Mouse (Mus musculus) cerebellum, adult 11 months (tissue): Measurements from ENCODE around the gene Rmi1.
"Not testable (repeated sequence)": the region's sequence is repeated elsewhere in the genome, so short reads cannot be mapped to it uniquely, and the experiment has no call there.

Experiments
- DNase-seq: peaks from one replicate; pipeline ENCODE4 v3.0.0; 2022

Rmi1 gene

GRCm38 (mm10) chr13:58402003-58402743, at the start of gene Rmi1:
Gene Rmi1, plus strand, starts transcription at chr13:58402248.
- peak; percentile 98 for DNase-seq

GRCm38 (mm10) chr13:58352996-58353395, 49.1 kb upstream of the Rmi1 start:
- no peak for DNase-seq

- DNase-seq: peak; percentile 55
Measured at GRCm38 (mm10) chr13:58358629-58359303, 43.3 kb upstream of the Rmi1 start, which contains the start of gene Kif27. Gene Kif27, minus strand, starts transcription at chr13:58359122.

GRCm38 (mm10) chr13:58359304-58359653, 42.8 kb upstream of the Rmi1 start:
- DNase-seq: no peak

GRCm38 (mm10) chr13:58364353-58365175, 37.5 kb upstream of the Rmi1 start:
- DNase-seq: no peak

- DNase-seq: not testable (repeated sequence)
Measured at GRCm38 (mm10) chr13:58365179-58365578, 36.9 kb upstream of the Rmi1 start.

GRCm38 (mm10) chr13:58366373-58366772, 35.7 kb upstream of the Rmi1 start:
- DNase-seq: no peak

GRCm38 (mm10) chr13:58367641-58368040, 34.4 kb upstream of the Rmi1 start:
- no peak for DNase-seq

- DNase-seq: no peak
Measured at GRCm38 (mm10) chr13:58368835-58369234, 33.2 kb upstream of the Rmi1 start.

GRCm38 (mm10) chr13:58372278-58373152, 29.5 kb upstream of the Rmi1 start:
- no peak for DNase-seq

- DNase-seq: no peak
Measured at GRCm38 (mm10) chr13:58373153-58373470, 28.9 kb upstream of the Rmi1 start.

- DNase-seq: no peak
Measured at GRCm38 (mm10) chr13:58384371-58384770, 17.7 kb upstream of the Rmi1 start.

- DNase-seq: peak; percentile 30
Measured at GRCm38 (mm10) chr13:58384779-58385546, 17.1 kb upstream of the Rmi1 start, which contains the start of gene 2210016F16Rik. Gene 2210016F16Rik, minus strand, starts transcription at chr13:58385225.

GRCm38 (mm10) chr13:58385547-58385920, 16.5 kb upstream of the Rmi1 start:
- DNase-seq: no peak

- DNase-seq: peak; percentile 28
Measured at GRCm38 (mm10) chr13:58387948-58388347, 14.1 kb upstream of the Rmi1 start.

- no peak for DNase-seq
Measured at GRCm38 (mm10) chr13:58388379-58388778, 13.7 kb upstream of the Rmi1 start.

- DNase-seq: no peak
Measured at GRCm38 (mm10) chr13:58389324-58389951, 12.6 kb upstream of the Rmi1 start.

GRCm38 (mm10) chr13:58394392-58394791, 7.7 kb upstream of the Rmi1 start:
- not testable (repeated sequence) for DNase-seq

GRCm38 (mm10) chr13:58397651-58398050, 4.4 kb upstream of the Rmi1 start:
- no peak for DNase-seq

- DNase-seq: no peak
Measured at GRCm38 (mm10) chr13:58400576-58400975, 1.5 kb upstream of the Rmi1 start.
